Comparison of ENCODE assay signal across 8 mouse cellular contexts in genomic region chr9:62987824-62988223, GRCm38 (mm10). TPM values are rescaled to one million over a fixed set of nuclear protein-coding genes. Genes with fewer than 3 reads are reported as not detected.
DNase-seq lines count a peak whose midpoint lies in the region; ATAC-seq and TF ChIP-seq lines count a peak whose summit lies in the region.
"Had no signal": no experiment of that assay in that cellular context is flagged by ENCODE, and none has a peak within 500 bp of the region (broad histone marks: within the 10 kb centered on the region; RNA-seq: fewer than 3 reads in every experiment).

Pias1 (minus strand) TSS chr9:62987924.

- H3K27me3 ChIP-seq in ES-Bruce4 (ENCODE audit: control insufficient read depth, insufficient read depth, low read length, poor library complexity, severe bottlenecking), result no peaks in the 10 kb centered on the region
- H3K27me3 ChIP-seq in forebrain, postnatal 0 days (ENCODE audit: insufficient read depth, low read length), result no peaks in the 10 kb centered on the region
- H3K27me3 ChIP-seq in hindbrain, embryonic 12.5 days, result no peaks in the 10 kb centered on the region
- H3K27me3 ChIP-seq in liver, embryonic 16.5 days (ENCODE audit: control insufficient read depth, insufficient read depth, low read depth, low read length), result no peaks in the 10 kb centered on the region

- no peaks in the 10 kb centered on the region for H3K4me1 ChIP-seq in ES-Bruce4 (ENCODE audit: control insufficient read depth, insufficient read depth, low read length)
- no peaks in the 10 kb centered on the region for H3K4me1 ChIP-seq in forebrain, postnatal 0 days (ENCODE audit: insufficient read depth)
- H3K4me1 ChIP-seq in hindbrain, embryonic 12.5 days, result no peaks in the 10 kb centered on the region
- H3K4me1 ChIP-seq in liver, embryonic 16.5 days (ENCODE audit: control insufficient read depth, low read depth, low read length), result no peaks in the 10 kb centered on the region

- no peaks in the 10 kb centered on the region for H3K36me3 ChIP-seq in ES-Bruce4 (ENCODE audit: control insufficient read depth, insufficient read depth, low read length, poor library complexity, severe bottlenecking)
- no peaks in the 10 kb centered on the region for H3K36me3 ChIP-seq in forebrain, postnatal 0 days (ENCODE audit: insufficient read depth)
- no peaks in the 10 kb centered on the region for H3K36me3 ChIP-seq in hindbrain, embryonic 12.5 days
- H3K36me3 ChIP-seq in liver, embryonic 16.5 days (ENCODE audit: control insufficient read depth, insufficient read depth), result no peaks in the 10 kb centered on the region

- 0 out of 2 replicates have a peak, but pooled peaks cover 5% of the 10 kb centered on the region for H3K9me3 ChIP-seq in ES-Bruce4 (replicated peaks; ENCODE audit: control insufficient read depth, insufficient read depth, low read length, poor library complexity, severe bottlenecking)
- H3K9me3 ChIP-seq in forebrain, postnatal 0 days (ENCODE audit: low read length), result no peaks in the 10 kb centered on the region
- H3K9me3 ChIP-seq in hindbrain, embryonic 12.5 days (replicated peaks), result 0 out of 2 replicates have a peak, but pooled peaks cover 6% of the 10 kb centered on the region
- no peaks in the 10 kb centered on the region for H3K9me3 ChIP-seq in liver, embryonic 16.5 days (replicated peaks; ENCODE audit: control insufficient read depth, low read length)

- no peak within 1 kb of the TSS for H3K27ac ChIP-seq in ES-Bruce4 (ENCODE audit: insufficient read depth, low read length)
- H3K27ac ChIP-seq in forebrain, postnatal 0 days (ENCODE audit: low read depth, low read length), result no peak within 1 kb of the TSS
- no peak within 1 kb of the TSS for H3K27ac ChIP-seq in hindbrain, embryonic 12.5 days
- H3K27ac ChIP-seq in liver, embryonic 16.5 days (ENCODE audit: low read length), result no peak within 1 kb of the TSS

- H3K4me2 ChIP-seq in forebrain, postnatal 0 days (ENCODE audit: low read depth), result no peak within 1 kb of the TSS
- H3K4me2 ChIP-seq in hindbrain, embryonic 12.5 days (replicated peaks), result no peak within 1 kb of the TSS
- no peak within 1 kb of the TSS for H3K4me2 ChIP-seq in liver, embryonic 16.5 days (ENCODE audit: low read depth, low read length)

- no peak for TF ChIP-seq EP300 in ES-Bruce4 (IDR thresholded peaks at IDR 0.05; ENCODE audit: insufficient read depth, low read depth, low read length)

- no peak within 1 kb of the TSS for H3K9ac ChIP-seq in ES-Bruce4 (ENCODE audit: low read depth, poor library complexity, severe bottlenecking)
- H3K9ac ChIP-seq in forebrain, postnatal 0 days, result no peak within 1 kb of the TSS
- no peak within 1 kb of the TSS for H3K9ac ChIP-seq in hindbrain, embryonic 12.5 days
- no peak within 1 kb of the TSS for H3K9ac ChIP-seq in liver, embryonic 16.5 days (ENCODE audit: low read depth, low read length)

- TF ChIP-seq POLR2A in ES-Bruce4 (IDR thresholded peaks at IDR 0.05; ENCODE audit: insufficient read depth, low read length), result no peak

- 85% methylated on average over 5 of the region's 5 CpGs for WGBS in forebrain, postnatal 0 days
- 89% methylated on average over 5 of the region's 5 CpGs for WGBS in hindbrain, embryonic 12.5 days
- WGBS in liver, embryonic 16.5 days (ENCODE audit: insufficient replicate concordance), result 56% methylated on average over 5 of the region's 5 CpGs

- no peak for DNase-seq in forebrain, postnatal 0 days
- DNase-seq in cerebellum, postnatal 25 days, result no peak
- no peak for DNase-seq in right cerebral cortex, adult 2 months (ENCODE audit: low spot score in 2 of 2)

- H3K4me3 ChIP-seq in ES-Bruce4 (ENCODE audit: low read depth, low read length), result no peak within 1 kb of the TSS
- H3K4me3 ChIP-seq in forebrain, postnatal 0 days (ENCODE audit: low read depth, low read length), result no peak within 1 kb of the TSS
- no peak within 1 kb of the TSS for H3K4me3 ChIP-seq in hindbrain, embryonic 12.5 days
- no peak within 1 kb of the TSS for H3K4me3 ChIP-seq in liver, embryonic 16.5 days (ENCODE audit: low read depth, low read length)
- H3K4me3 ChIP-seq: erythroblast, embryonic 14.5 days had no signal

- ATAC-seq in activated CD4-positive, CD25-positive, alpha-beta regulatory T cell, adult 4 months, result no peak
- ATAC-seq in forebrain, postnatal 0 days, result no peak
- ATAC-seq in hindbrain, embryonic 12.5 days (ENCODE audit: low FRiP score), result no peak
- ATAC-seq in liver, embryonic 16.5 days (ENCODE audit: low read depth), result no peak

- no peak for TF ChIP-seq CTCF in ES-Bruce4 (IDR thresholded peaks at IDR 0.05; ENCODE audit: low read depth, low read length)
- TF ChIP-seq CTCF in forebrain, postnatal 0 days (IDR thresholded peaks at IDR 0.05; ENCODE audit: low read depth), result no peak

RNA-seq across cellular contexts. Expression of gene Pias1, which starts in this region (rescaled TPM):
- 63.8 and 63.9 TPM in 2 replicates for polyA plus RNA-seq in ES-Bruce4 (2011; ENCODE audit: insufficient read depth, insufficient read length, low read depth, missing spikeins)
- polyA plus RNA-seq in activated CD4-positive, CD25-positive, alpha-beta regulatory T cell, adult 4 months (2017; shearing (Covaris generic)), result 100 to 1,000 TPM; 132 to 142 TPM
- total RNA-seq in forebrain, postnatal 0 days (2014; rRNA removed), result 21.2 and 36.2 TPM in 2 replicates
- polyA plus RNA-seq in forebrain, postnatal 0 days (2015; fragmentation: Nextera tagmentation; extraction: Ambion mirVana), result 35.2 and 50.2 TPM in 2 replicates
- 62.3 and 64.8 TPM in 2 replicates for polyA plus RNA-seq in hindbrain, embryonic 12.5 days (2016; fragmentation: Nextera tagmentation; extraction: Ambion mirVana)
- polyA plus RNA-seq in liver, embryonic 16.5 days (2015; fragmentation: Nextera tagmentation; extraction: Ambion mirVana), result 27.0 and 28.5 TPM in 2 replicates
